ENCODE assay signal across 9 mouse cellular contexts in the genomic region with DNA sequence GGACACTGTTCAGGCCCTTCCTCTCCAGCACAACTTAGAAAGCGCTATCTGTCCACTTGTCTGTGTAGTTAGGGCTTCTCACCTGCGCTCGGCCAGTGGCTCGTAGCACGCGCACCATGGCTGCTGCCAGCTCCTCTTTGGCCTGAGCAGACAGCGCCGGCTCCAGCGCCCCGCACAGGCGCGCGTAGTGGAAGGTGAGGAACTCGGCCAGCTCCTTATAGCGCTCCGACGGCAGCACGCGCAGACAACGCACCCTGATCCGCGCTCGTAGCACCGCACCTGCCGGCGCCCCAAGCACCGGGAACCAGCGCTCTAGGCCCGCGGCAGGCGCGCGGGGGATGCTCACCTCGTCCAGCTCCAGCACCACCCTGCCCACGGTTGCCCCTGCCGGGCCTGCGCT. TPM values are rescaled to one million over a fixed set of nuclear protein-coding genes. Genes with fewer than 3 reads are reported as not detected.
A peak's percentile ranks its signal among the peaks of the same experiment; 100 is the strongest.
DNase-seq lines count a peak whose midpoint lies in the region; ATAC-seq lines count a peak whose summit lies in the region.
"Had no signal": no experiment of that assay in that cellular context is flagged by ENCODE, and none has a peak within 500 bp of the region (broad histone marks: within the 10 kb centered on the region; RNA-seq: fewer than 3 reads in every experiment).

No protein-coding gene starts in this region.

- no peak overlapping the region for H3K27ac ChIP-seq in heart, embryonic 11.5 days (ENCODE audit: low read depth, low read length)
- no peak overlapping the region for H3K27ac ChIP-seq in embryonic facial prominence, embryonic 10.5 days (replicated peaks)
- no peak overlapping the region for H3K27ac ChIP-seq in hindbrain, embryonic 15.5 days (replicated peaks)
- H3K27ac ChIP-seq in midbrain, embryonic 13.5 days: no peak overlapping the region

- no peak for ATAC-seq in heart, embryonic 11.5 days (replicated peaks; ENCODE audit: insufficient number of reproducible peaks, low FRiP score, low TSS enrichment)
- ATAC-seq in hindbrain, embryonic 15.5 days (ENCODE audit: low FRiP score, low read depth): no peak
- no peak for ATAC-seq in midbrain, embryonic 13.5 days

- 6% methylated on average over 34 of the region's 37 CpGs for WGBS in heart, embryonic 11.5 days (ENCODE audit: insufficient replicate concordance)
- WGBS in embryonic facial prominence, embryonic 10.5 days: 4% methylated on average over 37 of the region's 37 CpGs
- WGBS in hindbrain, embryonic 15.5 days: 5% methylated on average over 37 of the region's 37 CpGs
- WGBS in midbrain, embryonic 13.5 days: 5% methylated on average over 37 of the region's 37 CpGs

- peak overlapping the region; percentile 55 for H3K4me2 ChIP-seq in heart, embryonic 11.5 days
- peak overlapping the region; percentile 51 for H3K4me2 ChIP-seq in hindbrain, embryonic 15.5 days
- peak overlapping the region; percentile 35 for H3K4me2 ChIP-seq in midbrain, embryonic 13.5 days (replicated peaks)

- H3K9me3 ChIP-seq in heart, embryonic 11.5 days (replicated peaks; ENCODE audit: control insufficient read depth, low read length): no peaks in the 10 kb centered on the region
- H3K9me3 ChIP-seq in embryonic facial prominence, embryonic 10.5 days: no peaks in the 10 kb centered on the region
- H3K9me3 ChIP-seq in hindbrain, embryonic 15.5 days: no peaks in the 10 kb centered on the region
- H3K9me3 ChIP-seq in midbrain, embryonic 13.5 days: no peaks in the 10 kb centered on the region

- intact Hi-C loops in left cerebral cortex, postnatal 25 days (cut with DNase I): no loop called here

- H3K36me3 ChIP-seq in heart, embryonic 11.5 days (ENCODE audit: control insufficient read depth, insufficient read depth, low read length): no peaks in the 10 kb centered on the region
- no peaks in the 10 kb centered on the region for H3K36me3 ChIP-seq in embryonic facial prominence, embryonic 10.5 days (replicated peaks)
- no peaks in the 10 kb centered on the region for H3K36me3 ChIP-seq in hindbrain, embryonic 15.5 days
- H3K36me3 ChIP-seq in midbrain, embryonic 13.5 days: no peaks in the 10 kb centered on the region

- DNase-seq in heart, postnatal 4 days: no peak
- peak; percentile 40 for DNase-seq in embryonic facial prominence, embryonic 10.5 days (ENCODE audit: low spot score)
- no peak for DNase-seq in urinary bladder, postnatal 10 days (ENCODE audit: low spot score)
- no peak for DNase-seq in cerebellum, postnatal 14 days
- DNase-seq in left cerebral cortex, postnatal 25 days (ENCODE audit: low spot score in 2 of 2): no peak

- peak overlapping the region; percentile 18 for H3K4me3 ChIP-seq in heart, embryonic 11.5 days (ENCODE audit: low read depth, low read length)
- peak overlapping the region; percentile 46 for H3K4me3 ChIP-seq in embryonic facial prominence, embryonic 10.5 days
- peak overlapping the region; percentile 29 for H3K4me3 ChIP-seq in hindbrain, embryonic 15.5 days
- peak overlapping the region; percentile 12 for H3K4me3 ChIP-seq in midbrain, embryonic 13.5 days (replicated peaks)

- no peak overlapping the region for H3K9ac ChIP-seq in heart, embryonic 11.5 days (ENCODE audit: low read depth, low read length)
- H3K9ac ChIP-seq in hindbrain, embryonic 15.5 days: no peak overlapping the region
- no peak overlapping the region for H3K9ac ChIP-seq in midbrain, embryonic 13.5 days (replicated peaks)

- peaks cover 76% of the 10 kb centered on the region for H3K27me3 ChIP-seq in heart, embryonic 11.5 days (ENCODE audit: control insufficient read depth, insufficient read depth, low read length)
- H3K27me3 ChIP-seq in embryonic facial prominence, embryonic 10.5 days (replicated peaks; ENCODE audit: low read depth, poor library complexity, severe bottlenecking): peaks cover 96% of the 10 kb centered on the region
- H3K27me3 ChIP-seq in hindbrain, embryonic 15.5 days: peaks cover 82% of the 10 kb centered on the region
- peaks cover 82% of the 10 kb centered on the region for H3K27me3 ChIP-seq in midbrain, embryonic 13.5 days

- 0 out of 2 replicates have a peak, but pooled peaks cover 3% of the 10 kb centered on the region for H3K4me1 ChIP-seq in heart, embryonic 11.5 days (ENCODE audit: control insufficient read depth, insufficient read depth, low read length)
- peaks cover 23% of the 10 kb centered on the region for H3K4me1 ChIP-seq in embryonic facial prominence, embryonic 10.5 days
- peaks cover 7% of the 10 kb centered on the region for H3K4me1 ChIP-seq in hindbrain, embryonic 15.5 days (replicated peaks)
- 0 out of 2 replicates have a peak, but pooled peaks cover 7% of the 10 kb centered on the region for H3K4me1 ChIP-seq in midbrain, embryonic 13.5 days (replicated peaks)

RNA-seq across cellular contexts. Expression of a gene that starts 7.0 kb away (rescaled TPM):
- 16.2 and 17.6 TPM in 2 replicates for polyA plus RNA-seq in heart, embryonic 11.5 days (2014; fragmentation: Nextera tagmentation; extraction: Ambion mirVana)
- total RNA-seq in heart, postnatal 4 days (2021): 10 to 100 TPM; 33.7 to 34.6 TPM
- polyA plus RNA-seq in embryonic facial prominence, embryonic 10.5 days (2016; fragmentation: Nextera tagmentation; extraction: Ambion mirVana): 35.1 and 35.2 TPM in 2 replicates
- polyA plus RNA-seq in hindbrain, embryonic 15.5 days (2015; fragmentation: Nextera tagmentation; extraction: Ambion mirVana): 38.7 and 45.8 TPM in 2 replicates
- polyA plus RNA-seq in midbrain, embryonic 13.5 days (2015; fragmentation: Nextera tagmentation; extraction: Ambion mirVana): 33.7 and 36.4 TPM in 2 replicates
- total RNA-seq in left cerebral cortex, postnatal 25 days (2021): 10 to 100 TPM; 55.0 to 56.7 TPM

RNA-seq across cellular contexts. Expression of a gene that starts 7.1 kb away (rescaled TPM):
- 0.94 and 1.3 TPM in 2 replicates for polyA plus RNA-seq in heart, embryonic 11.5 days (2014; fragmentation: Nextera tagmentation; extraction: Ambion mirVana)
- under 1 TPM; 0.52 to 0.67 TPM for total RNA-seq in heart, postnatal 4 days (2021)
- polyA plus RNA-seq in embryonic facial prominence, embryonic 10.5 days (2016; fragmentation: Nextera tagmentation; extraction: Ambion mirVana): 0.64 and 0.85 TPM in 2 replicates
- 0.42 and 0.65 TPM in 2 replicates for polyA plus RNA-seq in hindbrain, embryonic 15.5 days (2015; fragmentation: Nextera tagmentation; extraction: Ambion mirVana)
- polyA plus RNA-seq in midbrain, embryonic 13.5 days (2015; fragmentation: Nextera tagmentation; extraction: Ambion mirVana): 0.54 TPM in 2 replicates
- 1 to 10 TPM; 3.9 to 4.1 TPM for total RNA-seq in left cerebral cortex, postnatal 25 days (2021)

RNA-seq across cellular contexts. Expression of a gene that starts 27.7 kb away (rescaled TPM):
- 0.34 TPM in 1 of 2 replicates, not detected in the other for polyA plus RNA-seq in heart, embryonic 11.5 days (2014; fragmentation: Nextera tagmentation; extraction: Ambion mirVana)
- not detected for total RNA-seq in heart, postnatal 4 days (2021)
- not detected in 2 replicates for polyA plus RNA-seq in embryonic facial prominence, embryonic 10.5 days (2016; fragmentation: Nextera tagmentation; extraction: Ambion mirVana)
- polyA plus RNA-seq in hindbrain, embryonic 15.5 days (2015; fragmentation: Nextera tagmentation; extraction: Ambion mirVana): not detected in 2 replicates
- not detected in 2 replicates for polyA plus RNA-seq in midbrain, embryonic 13.5 days (2015; fragmentation: Nextera tagmentation; extraction: Ambion mirVana)
- not detected for total RNA-seq in left cerebral cortex, postnatal 25 days (2021)
- total RNA-seq: left cerebral cortex, postnatal 14 days had no signal

RNA-seq across cellular contexts. Expression of a gene that starts 45.9 kb away (rescaled TPM):
- polyA plus RNA-seq in heart, embryonic 11.5 days (2014; fragmentation: Nextera tagmentation; extraction: Ambion mirVana): 59.0 and 63.8 TPM in 2 replicates
- total RNA-seq in heart, postnatal 4 days (2021): 10 to 100 TPM; 57.4 to 57.8 TPM
- polyA plus RNA-seq in embryonic facial prominence, embryonic 10.5 days (2016; fragmentation: Nextera tagmentation; extraction: Ambion mirVana): 93.0 and 94.5 TPM in 2 replicates
- 161 and 171 TPM in 2 replicates for polyA plus RNA-seq in hindbrain, embryonic 15.5 days (2015; fragmentation: Nextera tagmentation; extraction: Ambion mirVana)
- 138 and 168 TPM in 2 replicates for polyA plus RNA-seq in midbrain, embryonic 13.5 days (2015; fragmentation: Nextera tagmentation; extraction: Ambion mirVana)
- total RNA-seq in left cerebral cortex, postnatal 25 days (2021): 100 to 1,000 TPM; 179 to 230 TPM

RNA-seq across cellular contexts. Expression of a gene that starts 56.3 kb away (rescaled TPM):
- not detected in 2 replicates for polyA plus RNA-seq in heart, embryonic 11.5 days (2014; fragmentation: Nextera tagmentation; extraction: Ambion mirVana)
- total RNA-seq in heart, postnatal 4 days (2021): under 1 TPM; 0.17 to 0.43 TPM
- 0.44 and 0.63 TPM in 2 replicates for polyA plus RNA-seq in embryonic facial prominence, embryonic 10.5 days (2016; fragmentation: Nextera tagmentation; extraction: Ambion mirVana)
- 0.92 and 1.3 TPM in 2 replicates for polyA plus RNA-seq in hindbrain, embryonic 15.5 days (2015; fragmentation: Nextera tagmentation; extraction: Ambion mirVana)
- polyA plus RNA-seq in midbrain, embryonic 13.5 days (2015; fragmentation: Nextera tagmentation; extraction: Ambion mirVana): 1.2 TPM in 2 replicates
- total RNA-seq in left cerebral cortex, postnatal 25 days (2021): not detected
- total RNA-seq: left cerebral cortex, postnatal 14 days had no signal
